Mouse (Mus musculus) ovary, postnatal 36 days (tissue): ENCODE results near the gene Rabep2.

Source experiments
- DNase-seq: peaks from one replicate; pipeline ENCODE4 v3.0.0; 2022; ENCODE audit warnings: low spot score, mixed read lengths

The Rabep2 gene

GRCm38 (mm10) chr7:126434726-126435125, 6.2 kb downstream of the Rabep2 start:
- DNase-seq = no peak

DNA sequence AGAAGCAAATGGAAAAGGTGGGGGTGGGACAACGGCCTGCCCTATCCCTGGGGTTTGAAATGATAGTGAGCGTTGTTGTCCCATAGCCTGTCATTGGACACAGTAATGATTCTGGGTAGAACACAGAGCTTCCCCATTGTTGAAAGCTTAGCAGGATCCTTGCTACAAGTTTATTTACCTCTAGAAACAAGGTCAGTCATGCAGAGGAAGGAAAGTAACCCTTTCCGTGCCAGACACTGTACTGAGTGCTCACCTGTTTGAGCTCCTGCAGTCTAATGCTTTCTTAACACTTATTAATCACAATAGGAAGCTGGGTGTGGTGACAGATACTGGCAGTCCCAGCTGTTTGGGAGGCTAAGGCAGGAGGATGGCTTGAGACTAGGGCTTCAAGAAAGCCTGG, 7.2 kb downstream of the Rabep2 start:
- DNase-seq = no peak

GRCm38 (mm10) chr7:126436851-126437250, 8.3 kb downstream of the Rabep2 start:
- DNase-seq = peak; percentile 61

GRCm38 (mm10) chr7:126440134-126440533, 11.6 kb downstream of the Rabep2 start:
- DNase-seq = no peak

GRCm38 (mm10) chr7:126443997-126444396, 15.4 kb downstream of the Rabep2 start:
- no peak for DNase-seq

- DNase-seq = no peak
These were observed 16.0 kb downstream of the Rabep2 start for GRCm38 (mm10) chr7:126444536-126444935.

GRCm38 (mm10) chr7:126445104-126445815, 16.7 kb downstream of the Rabep2 start:
- DNase-seq = no peak

GRCm38 (mm10) chr7:126446217-126446616, 17.7 kb downstream of the Rabep2 start:
- DNase-seq = no peak

DNA sequence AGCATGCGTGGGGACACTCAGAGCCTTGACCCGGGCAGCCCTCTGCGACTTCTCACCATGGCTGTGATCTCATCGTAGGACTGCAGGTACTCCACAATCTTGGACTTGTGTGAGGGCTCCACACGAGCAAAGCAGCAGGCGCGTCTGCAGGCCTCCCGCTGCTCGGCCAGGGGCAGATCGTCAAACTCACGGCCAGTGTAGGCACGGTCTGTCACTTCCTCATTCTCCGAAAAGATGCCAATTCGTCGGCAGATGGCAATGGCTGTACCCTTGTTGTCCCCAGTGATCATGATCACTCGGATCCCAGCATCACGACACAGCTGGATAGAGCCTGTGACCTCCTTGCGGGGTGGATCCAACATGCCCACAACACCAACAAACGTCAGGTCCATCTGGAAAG, 19.9 kb downstream of the Rabep2 start:
- no peak for DNase-seq

DNA sequence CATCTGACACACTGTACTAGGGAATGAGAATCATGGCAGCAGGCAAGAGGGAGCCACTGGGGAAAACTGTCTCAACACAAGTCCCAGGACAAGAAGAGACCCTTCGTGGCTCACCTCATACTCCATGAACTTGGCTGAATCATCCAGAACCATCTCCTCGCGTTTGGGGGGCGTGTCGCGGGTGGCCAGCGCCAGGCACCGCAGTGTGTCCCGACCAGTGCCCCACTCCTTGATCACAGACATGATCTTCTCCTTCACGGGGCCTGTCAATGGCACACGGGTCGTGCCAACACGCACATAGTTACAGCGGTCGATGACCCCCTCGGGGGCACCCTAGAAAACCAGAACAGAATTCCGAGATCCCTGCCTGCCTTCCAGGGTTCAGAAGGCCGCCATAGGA, 21.4 kb downstream of the Rabep2 start:
- no peak for DNase-seq

GRCm38 (mm10) chr7:126450641-126451040, 22.1 kb downstream of the Rabep2 start:
- no peak for DNase-seq

DNA sequence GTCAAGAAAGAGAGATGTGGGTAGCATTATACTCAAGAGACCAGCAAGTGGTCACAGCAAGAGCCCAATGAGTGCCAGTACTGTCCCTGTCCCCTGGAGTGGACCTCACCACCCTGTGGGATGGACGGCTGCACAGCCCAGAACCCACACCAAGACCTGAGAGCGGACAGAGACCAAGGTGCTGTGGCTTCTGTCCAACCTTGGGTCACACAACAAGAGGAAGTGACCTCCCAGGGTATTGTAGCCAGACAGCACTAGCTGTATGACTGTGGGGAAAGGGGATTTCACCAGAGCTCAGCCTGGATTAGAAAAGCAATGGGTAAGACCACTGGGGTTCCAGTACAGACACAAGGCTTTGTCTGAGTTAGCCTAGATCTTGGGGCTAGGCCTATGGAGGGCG, 23.7 kb downstream of the Rabep2 start:
- no peak for DNase-seq

- no peak for DNase-seq
These were observed 25.3 kb downstream of the Rabep2 start for GRCm38 (mm10) chr7:126453861-126454260.

- no peak for DNase-seq
These were observed 26.7 kb downstream of the Rabep2 start for GRCm38 (mm10) chr7:126455242-126455641.

- no peak for DNase-seq
These were observed 28.1 kb downstream of the Rabep2 start for GRCm38 (mm10) chr7:126456382-126457266.

DNA sequence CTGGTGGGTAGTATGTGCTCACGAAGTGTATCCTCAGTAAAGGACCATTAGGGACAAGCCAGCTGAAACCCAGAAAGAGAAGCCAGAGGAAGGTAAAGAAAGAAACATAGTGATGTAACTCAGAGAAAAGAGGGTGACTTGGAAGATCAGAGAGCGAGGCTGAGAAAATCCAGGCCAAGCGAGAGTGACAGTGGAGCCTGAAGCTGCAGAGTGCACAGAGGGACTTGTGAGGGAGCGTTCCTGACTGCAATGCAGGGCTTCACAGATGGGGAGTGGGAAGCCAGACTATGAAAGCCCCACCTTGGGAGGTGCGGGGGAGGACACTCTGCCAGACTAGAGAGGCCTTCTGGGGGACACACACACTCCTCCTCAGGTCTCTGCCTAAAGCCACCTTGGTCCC, 29.7 kb downstream of the Rabep2 start:
- no peak for DNase-seq

GRCm38 (mm10) chr7:126458844-126459618, 30.5 kb downstream of the Rabep2 start:
- no peak for DNase-seq

DNA sequence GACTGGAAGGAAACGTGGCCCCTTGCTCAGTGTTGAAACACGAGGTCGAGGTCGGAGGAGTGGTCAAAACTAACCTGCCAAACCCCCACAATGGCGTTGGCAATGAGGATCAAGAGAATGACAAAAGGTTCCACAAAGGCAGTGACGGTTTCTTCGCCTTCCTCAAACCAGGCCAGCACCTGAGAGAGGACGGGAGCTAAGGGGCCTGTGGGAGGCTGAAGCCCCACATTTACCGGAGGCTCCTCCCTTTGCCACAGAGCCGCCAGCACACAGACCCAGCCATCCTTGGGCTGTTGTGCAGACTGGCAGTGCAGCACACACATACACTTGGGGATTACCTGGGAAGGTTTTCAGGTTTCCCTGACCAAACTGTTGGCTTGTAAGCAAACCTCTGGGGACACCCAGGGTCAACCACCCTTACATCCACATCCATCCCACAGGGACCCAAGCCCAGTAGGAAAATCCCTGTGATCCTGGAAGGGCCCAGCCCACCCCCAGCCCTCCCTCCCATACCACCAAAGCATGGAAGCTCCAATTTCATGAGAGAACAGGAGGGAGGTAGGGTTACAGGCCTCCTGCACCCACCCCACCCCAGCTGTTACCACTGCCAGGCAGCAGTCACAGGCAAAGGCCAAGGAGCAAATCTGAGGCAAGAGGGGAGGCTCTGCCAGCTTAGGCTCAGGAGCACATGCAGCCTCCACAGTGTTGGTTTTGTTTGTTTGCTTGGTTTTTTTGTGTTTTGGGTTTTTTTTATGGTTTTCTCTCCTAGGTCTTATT, 32.3 kb downstream of the Rabep2 start:
- DNase-seq = no peak

DNA sequence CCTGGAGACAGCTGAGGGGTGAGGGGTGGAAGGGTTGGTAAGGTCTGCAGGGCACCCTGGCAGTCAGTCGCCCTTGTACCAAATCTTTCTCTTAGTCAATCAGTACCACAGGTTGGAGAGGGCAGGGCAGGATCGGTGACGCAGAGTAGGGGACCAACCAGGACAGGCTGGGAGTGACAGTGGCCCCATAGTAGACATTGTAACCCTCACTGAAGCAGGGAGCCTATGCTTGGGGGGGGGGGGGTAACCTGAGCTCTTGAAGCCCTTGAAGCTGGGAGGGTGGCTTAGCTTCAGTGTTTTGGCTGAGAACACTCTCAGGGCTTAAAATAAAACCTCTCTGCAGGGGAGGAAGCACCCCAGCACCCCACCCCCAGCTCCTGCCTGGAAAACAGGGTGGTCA, 33.1 kb downstream of the Rabep2 start:
- DNase-seq = no peak

GRCm38 (mm10) chr7:126463004-126463403, 34.4 kb downstream of the Rabep2 start, which contains the start of gene Atp2a1:
Gene Atp2a1 (minus strand): TSS chr7:126463108.
- no peak for DNase-seq

- DNase-seq = no peak
These were observed 35.0 kb downstream of the Rabep2 start for GRCm38 (mm10) chr7:126463547-126463946.

GRCm38 (mm10) chr7:126464121-126464520, 35.6 kb downstream of the Rabep2 start:
- no peak for DNase-seq
